Mouse (Mus musculus): Measurements from ENCODE around the gene Recql5. TPM values are rescaled to one million over a fixed set of nuclear protein-coding genes. Genes with fewer than 3 reads are reported as not detected.

Recql5 gene
- polyA plus RNA-seq, 1 experiment from 2014 or later, result 9.2 TPM

GRCm38 (mm10) chr11:115900561-115901337 lies 32.5 kb downstream of the Recql5 start:
- Histone ChIP-seq H3K27ac (no peak overlapping the region), H3K36me3 (ENCODE audit: inconsistent target) (peaks cover 21% of the 10 kb centered on the region), H3K79me2 (ENCODE audit: inconsistent target) (no peaks in the 10 kb centered on the region), H3K4me3 (ENCODE audit: inconsistent target) (no peak overlapping the region)
- WGBS (ENCODE audit: missing documents), result 78% methylated on average over 8 of the region's 8 CpGs

DNA sequence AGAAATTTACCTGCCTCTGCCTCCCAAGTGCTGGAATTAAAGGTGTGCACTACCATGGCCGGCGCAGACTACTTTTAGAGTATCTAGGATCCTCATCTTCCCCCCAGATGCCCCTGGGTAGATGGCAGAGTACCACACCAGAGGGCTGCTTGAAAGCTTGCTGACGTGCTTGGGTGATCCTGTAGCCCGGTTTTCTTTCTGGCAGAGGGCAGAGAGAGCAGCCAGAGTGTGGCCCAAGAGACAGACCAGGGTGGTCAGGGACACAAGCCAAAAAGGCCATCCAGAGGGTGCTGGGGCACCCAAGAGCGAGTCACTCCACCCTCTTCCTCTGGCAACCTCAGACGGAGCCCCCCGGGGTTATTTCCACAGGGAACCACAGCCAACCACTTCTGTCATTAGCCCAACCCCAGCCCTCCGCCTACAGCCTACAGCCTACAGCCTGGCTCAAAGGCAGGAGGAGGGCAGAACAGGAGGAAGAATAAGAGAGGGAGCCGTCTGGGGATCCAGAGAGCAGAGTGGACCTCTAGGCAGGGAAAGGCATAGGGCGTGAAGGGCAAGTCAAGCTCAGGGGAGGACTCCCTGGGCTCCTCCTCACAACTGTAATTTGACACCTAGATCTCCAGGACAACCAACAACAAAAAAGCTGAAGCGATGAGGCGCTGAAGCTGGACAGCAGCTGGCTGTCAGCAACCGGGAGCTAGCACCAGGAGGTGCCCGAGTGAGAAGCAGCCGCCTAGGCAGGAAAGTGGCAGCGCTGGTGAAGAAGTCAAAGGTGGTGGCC lies 33.6 kb downstream of the Recql5 start, which contains the start of gene Smim5:
Gene Smim5, plus strand, starts transcription at position 481 of the 781 bp plus-strand sequence.
- Histone ChIP-seq H3K79me2 (ENCODE audit: inconsistent target) (no peaks in the 10 kb centered on the region), H3K4me3 (ENCODE audit: inconsistent target) (no peak within 1 kb of the TSS), H3K27ac (no peak within 1 kb of the TSS), H3K36me3 (ENCODE audit: inconsistent target) (peaks cover 30% of the 10 kb centered on the region)
- WGBS (ENCODE audit: missing documents), result 44% methylated on average over 16 of the region's 16 CpGs

DNA sequence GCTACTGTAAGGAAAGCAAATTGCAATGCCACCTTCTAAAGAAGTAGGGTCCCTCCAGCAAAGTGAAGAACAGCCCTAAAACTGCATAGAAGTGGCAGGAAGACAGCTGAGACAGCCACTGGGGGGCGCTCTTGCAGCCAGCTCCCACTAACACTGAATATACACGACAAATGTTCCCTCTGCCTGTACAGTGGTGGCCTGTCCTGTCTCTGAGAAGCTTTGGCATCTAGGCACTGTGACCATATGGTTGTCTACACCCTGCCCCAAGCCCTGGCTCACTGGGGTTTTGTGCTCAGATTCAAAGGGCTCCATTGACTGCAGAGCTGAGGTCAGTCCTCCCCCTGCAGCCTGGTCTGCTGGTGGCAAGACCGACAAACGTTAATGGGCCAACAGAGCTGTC lies 34.4 kb downstream of the Recql5 start:
- Histone ChIP-seq H3K4me3 (ENCODE audit: inconsistent target) (no peak overlapping the region), H3K79me2 (ENCODE audit: inconsistent target) (no peaks in the 10 kb centered on the region), H3K27ac (no peak overlapping the region), H3K36me3 (ENCODE audit: inconsistent target) (peaks cover 37% of the 10 kb centered on the region)
- WGBS (ENCODE audit: missing documents), result 13% methylated on average over 4 of the region's 4 CpGs

DNA sequence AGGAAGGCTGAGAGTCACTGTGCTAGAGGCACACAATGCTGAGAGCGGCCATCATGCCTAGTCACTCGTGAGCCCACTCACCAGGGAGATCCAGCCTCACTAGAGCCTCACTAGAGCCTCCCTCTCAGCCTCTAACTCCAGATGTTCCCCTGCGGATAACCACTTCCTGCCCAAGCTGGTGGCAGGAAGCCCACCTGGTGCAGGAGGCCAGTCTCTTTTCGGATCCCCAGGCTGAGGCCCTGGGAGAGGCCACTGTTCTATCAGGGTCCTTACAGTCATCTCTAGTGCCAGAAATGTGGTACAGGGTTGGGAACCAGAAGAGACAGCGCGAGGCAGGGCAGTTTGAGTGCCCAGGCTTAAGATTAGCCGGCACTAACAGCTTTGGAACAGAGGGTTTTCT lies 34.8 kb downstream of the Recql5 start:
- H3K27ac ChIP-seq, result no peak overlapping the region
- H3K4me3 ChIP-seq (ENCODE audit: inconsistent target), result no peak overlapping the region
- 66% methylated on average over 7 of the region's 7 CpGs for WGBS (ENCODE audit: missing documents)
- no peaks in the 10 kb centered on the region for H3K79me2 ChIP-seq (ENCODE audit: inconsistent target)
- peaks cover 41% of the 10 kb centered on the region for H3K36me3 ChIP-seq (ENCODE audit: inconsistent target)

GRCm38 (mm10) chr11:115894755-115895520 lies 38.3 kb downstream of the Recql5 start:
- H3K36me3 ChIP-seq (ENCODE audit: inconsistent target), result peaks cover 42% of the 10 kb centered on the region
- no peak overlapping the region for H3K27ac ChIP-seq
- no peak overlapping the region for H3K4me3 ChIP-seq (ENCODE audit: inconsistent target)
- H3K79me2 ChIP-seq (ENCODE audit: inconsistent target), result no peaks in the 10 kb centered on the region
- 79% methylated on average over 14 of the region's 14 CpGs for whole genome bisulfite sequencing (ENCODE audit: missing documents)

DNA sequence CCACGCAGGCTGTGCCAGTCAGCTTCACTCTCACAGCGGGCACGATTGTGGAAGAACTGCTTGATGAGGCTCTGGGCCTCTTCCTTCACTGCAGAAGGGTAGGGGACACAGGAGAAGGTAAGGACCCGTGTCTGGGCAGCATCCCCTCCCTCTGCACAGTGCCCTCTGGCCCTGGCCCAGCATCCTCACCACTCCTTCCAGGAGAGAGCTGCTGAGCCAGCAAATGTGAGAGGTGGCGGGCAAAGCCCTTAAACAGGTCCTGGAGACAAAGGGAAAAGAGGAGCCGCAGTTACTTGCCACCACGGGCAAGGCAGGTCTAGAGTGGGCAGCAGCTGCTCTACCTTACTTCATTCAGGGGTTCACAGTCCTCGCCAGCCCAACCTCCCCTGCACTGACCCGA lies 40.2 kb downstream of the Recql5 start:
- Histone ChIP-seq H3K27ac (no peak overlapping the region), H3K36me3 (ENCODE audit: inconsistent target) (peaks cover 42% of the 10 kb centered on the region), H3K4me3 (ENCODE audit: inconsistent target) (no peak overlapping the region), H3K79me2 (ENCODE audit: inconsistent target) (no peaks in the 10 kb centered on the region)
- 95% methylated on average over 9 of the region's 9 CpGs for WGBS (ENCODE audit: missing documents)

DNA sequence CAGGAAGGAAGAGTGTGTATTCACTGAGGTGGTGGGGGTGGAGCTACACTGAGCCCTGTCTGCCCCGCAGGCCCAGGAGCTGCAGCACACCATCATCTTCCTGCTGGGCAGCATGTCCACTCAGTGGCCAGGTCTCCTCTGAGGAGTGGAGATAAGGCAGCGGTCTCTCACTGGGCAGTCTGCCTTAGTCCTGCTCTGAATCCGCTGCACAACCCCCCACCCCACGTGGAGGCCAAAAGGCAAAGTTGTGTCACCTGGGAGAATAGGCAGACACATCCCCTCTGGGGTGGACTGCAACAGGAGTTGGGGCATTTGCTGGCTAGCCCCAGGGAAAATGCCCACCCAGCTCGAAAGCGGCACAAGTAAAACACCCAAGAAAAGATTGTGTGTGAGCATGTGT lies 41.1 kb downstream of the Recql5 start:
- Histone ChIP-seq H3K4me3 (ENCODE audit: inconsistent target) (no peak overlapping the region), H3K36me3 (ENCODE audit: inconsistent target) (peaks cover 36% of the 10 kb centered on the region), H3K27ac (no peak overlapping the region), H3K79me2 (ENCODE audit: inconsistent target) (no peaks in the 10 kb centered on the region)
- 90% methylated on average over 6 of the region's 6 CpGs for WGBS (ENCODE audit: missing documents)

DNA sequence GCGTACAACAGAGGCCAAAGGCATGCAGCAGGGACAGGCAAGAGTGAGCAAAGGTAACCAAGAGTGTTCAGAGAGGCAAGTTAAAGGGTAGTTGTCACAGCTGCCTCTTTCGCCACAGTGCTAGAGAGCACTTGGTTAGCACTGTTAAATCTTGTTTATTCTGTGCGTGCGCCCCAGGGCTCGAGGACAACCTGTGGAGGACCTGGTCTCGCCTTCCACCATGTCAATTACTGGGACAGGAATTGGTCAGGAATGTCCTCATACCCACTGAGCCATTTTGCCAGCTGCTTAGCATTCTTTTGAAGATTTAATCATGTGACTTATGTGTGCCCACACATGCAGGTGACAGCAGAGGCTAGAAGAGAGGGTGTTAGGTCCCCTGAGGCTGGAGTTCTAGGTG lies 44.1 kb downstream of the Recql5 start:
- no peaks in the 10 kb centered on the region for H3K79me2 ChIP-seq (ENCODE audit: inconsistent target)
- H3K36me3 ChIP-seq (ENCODE audit: inconsistent target), result peaks cover 7% of the 10 kb centered on the region; the same call in 1 of the 2 replicates
- H3K4me3 ChIP-seq (ENCODE audit: inconsistent target), result no peak overlapping the region
- H3K27ac ChIP-seq, result no peak overlapping the region
- WGBS (ENCODE audit: missing documents), result 92% methylated on average over 6 of the region's 6 CpGs

DNA sequence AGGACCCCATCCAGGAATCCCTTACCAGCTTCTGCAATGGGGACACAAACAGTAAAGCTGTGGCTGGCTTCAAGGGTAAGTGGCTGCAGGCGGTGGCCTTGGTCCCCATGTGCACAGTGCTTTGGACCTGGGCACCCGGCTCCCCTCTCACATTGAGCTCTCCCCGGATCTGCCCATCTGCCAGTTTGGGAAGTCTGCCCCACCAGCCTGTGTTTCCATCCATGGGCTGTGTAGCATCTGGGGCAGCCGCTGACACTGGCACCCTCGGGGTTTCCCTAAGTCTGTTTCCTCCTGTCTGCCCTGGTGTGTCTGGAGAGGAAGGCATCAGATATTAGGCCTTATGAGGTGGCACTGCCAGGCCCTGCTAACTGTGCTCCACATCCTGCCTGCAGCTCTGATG lies 45.3 kb downstream of the Recql5 start:
- 67% methylated on average over 5 of the region's 5 CpGs for WGBS (ENCODE audit: missing documents)

DNA sequence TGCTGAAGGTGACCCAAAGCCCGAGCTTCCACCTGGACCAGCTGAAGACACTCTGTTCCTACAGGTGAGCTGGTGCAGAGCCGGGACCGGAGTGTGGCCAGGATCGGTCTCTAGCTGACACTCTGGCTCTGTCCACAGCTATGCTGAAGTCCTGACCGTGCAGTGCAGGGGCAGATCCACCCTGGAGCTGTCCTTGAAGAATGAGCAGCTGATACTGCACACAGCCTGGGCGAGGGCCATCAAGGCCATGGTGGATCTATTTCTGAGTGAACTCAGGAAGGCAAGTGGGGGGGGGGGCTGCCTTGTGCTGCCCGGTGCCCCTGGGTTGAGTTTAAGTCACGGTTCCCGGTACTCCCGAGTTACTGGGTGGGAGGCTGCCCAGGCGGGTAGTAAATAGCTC lies 46.8 kb downstream of the Recql5 start:
- Histone ChIP-seq H3K4me3 (ENCODE audit: inconsistent target) (no peak overlapping the region), H3K79me2 (ENCODE audit: inconsistent target) (no peaks in the 10 kb centered on the region), H3K36me3 (ENCODE audit: inconsistent target) (no peaks in the 10 kb centered on the region), H3K27ac (no peak overlapping the region)
- WGBS (ENCODE audit: missing documents), result 97% methylated on average over 11 of the region's 11 CpGs

More for the DNA sequence above, 45.3 kb downstream of the Recql5 start:
- Histone ChIP-seq H3K27ac (no peak overlapping the region), H3K79me2 (ENCODE audit: inconsistent target) (no peaks in the 10 kb centered on the region), H3K36me3 (ENCODE audit: inconsistent target) (no peaks in the 10 kb centered on the region; the same call in 1 of the 2 replicates), H3K4me3 (ENCODE audit: inconsistent target) (no peak overlapping the region)

GRCm38 (mm10) chr11:115885281-115885680 lies 48.0 kb downstream of the Recql5 start:
- H3K4me3 ChIP-seq (ENCODE audit: inconsistent target), result no peak overlapping the region
- H3K79me2 ChIP-seq (ENCODE audit: inconsistent target), result no peaks in the 10 kb centered on the region
- no peak overlapping the region for H3K27ac ChIP-seq
- WGBS (ENCODE audit: missing documents), result 90% methylated on average over 11 of the region's 11 CpGs
- H3K36me3 ChIP-seq (ENCODE audit: inconsistent target), result no peaks in the 10 kb centered on the region

- Histone ChIP-seq H3K4me3 (ENCODE audit: inconsistent target) (no peak overlapping the region), H3K27ac (no peak overlapping the region), H3K36me3 (ENCODE audit: inconsistent target) (no peaks in the 10 kb centered on the region), H3K79me2 (ENCODE audit: inconsistent target) (no peaks in the 10 kb centered on the region)
- WGBS (ENCODE audit: missing documents), result 100% methylated on average over 3 of the region's 3 CpGs
Observed at GRCm38 (mm10) chr11:115884361-115884760, 48.9 kb downstream of the Recql5 start.

- H3K36me3 ChIP-seq (ENCODE audit: inconsistent target), result no peaks in the 10 kb centered on the region
- no peaks in the 10 kb centered on the region for H3K79me2 ChIP-seq (ENCODE audit: inconsistent target)
- H3K27ac ChIP-seq, result no peak overlapping the region
- H3K4me3 ChIP-seq (ENCODE audit: inconsistent target), result no peak overlapping the region
- WGBS (ENCODE audit: missing documents), result 73% methylated on average over 14 of the region's 17 CpGs
Observed at GRCm38 (mm10) chr11:115883251-115883650, 50.0 kb downstream of the Recql5 start.

- 28% methylated on average over 5 of the region's 5 CpGs for WGBS (ENCODE audit: missing documents)
Observed at GRCm38 (mm10) chr11:115881002-115881401, 52.3 kb downstream of the Recql5 start.

More at GRCm38 (mm10) chr11:115881002-115881401, 52.3 kb downstream of the Recql5 start:
- no peak overlapping the region for H3K27ac ChIP-seq
- no peaks in the 10 kb centered on the region for H3K36me3 ChIP-seq (ENCODE audit: inconsistent target)
- H3K4me3 ChIP-seq (ENCODE audit: inconsistent target), result no peak overlapping the region
- no peaks in the 10 kb centered on the region for H3K79me2 ChIP-seq (ENCODE audit: inconsistent target)
